Comparison of ENCODE assay signal across 8 mouse cellular contexts in genomic region chr6:138421191-138421613, GRCm38 (mm10).
DNase-seq lines count a peak whose midpoint lies in the region; ATAC-seq and TF ChIP-seq lines count a peak whose summit lies in the region.

No protein-coding gene starts in this region.

- 4% methylated on average over 14 of the region's 14 CpGs for WGBS in heart, embryonic 14.5 days
- WGBS in hindbrain, embryonic 12.5 days = 1% methylated on average over 14 of the region's 14 CpGs
- under 1% methylated on average over 14 of the region's 14 CpGs for WGBS in midbrain, embryonic 14.5 days

- no peaks in the 10 kb centered on the region for H3K36me3 ChIP-seq in heart, embryonic 14.5 days (ENCODE audit: control insufficient read depth, insufficient read depth, low read length)
- no peaks in the 10 kb centered on the region for H3K36me3 ChIP-seq in hindbrain, embryonic 12.5 days
- peaks cover 2% of the 10 kb centered on the region; the same call in 1 of the 2 replicates for H3K36me3 ChIP-seq in midbrain, embryonic 14.5 days (ENCODE audit: control insufficient read depth, insufficient read depth, low read length)

- H3K4me3 ChIP-seq in heart, embryonic 14.5 days (ENCODE audit: control insufficient read depth in 1 of 2, insufficient read depth in 1 of 2, low read depth in 1 of 2, low read length in 2 of 2) = peak overlapping the region; percentile 34 to 46
- peak overlapping the region; percentile 91 for H3K4me3 ChIP-seq in cortical plate, adult 2 months (ENCODE audit: insufficient read depth, low read length)
- H3K4me3 ChIP-seq in hindbrain, embryonic 12.5 days = peak overlapping the region; percentile 41
- peak overlapping the region; percentile 43 for H3K4me3 ChIP-seq in midbrain, embryonic 14.5 days (replicated peaks; ENCODE audit: low read depth, low read length)

- DNase-seq in heart, adult 9 months (ENCODE audit: low spot score in 2 of 2) = no peak
- DNase-seq in midbrain, embryonic 14.5 days = peak; percentile 75
- DNase-seq in thymus, postnatal 0 days (ENCODE audit: low spot score) = no peak
- DNase-seq in adrenal gland, adult 18-20 months (ENCODE audit: low spot score in 2 of 2) = no peak
- DNase-seq in adrenal gland, postnatal 4 days (ENCODE audit: low spot score in 2 of 2) = no peak

- TF ChIP-seq POLR2A in cortical plate, adult 2 months (IDR thresholded peaks at IDR 0.05; ENCODE audit: extremely low read depth, insufficient read depth, low read length) = no peak

- peak overlapping the region; percentile 76 for H3K4me2 ChIP-seq in heart, embryonic 14.5 days (ENCODE audit: low read length)
- peak overlapping the region; percentile 61 for H3K4me2 ChIP-seq in hindbrain, embryonic 12.5 days (replicated peaks)
- peak overlapping the region; percentile 58 for H3K4me2 ChIP-seq in midbrain, embryonic 14.5 days (ENCODE audit: low read length)

- no peaks in the 10 kb centered on the region for H3K9me3 ChIP-seq in heart, embryonic 14.5 days (ENCODE audit: control insufficient read depth, low read length)
- H3K9me3 ChIP-seq in hindbrain, embryonic 12.5 days (replicated peaks) = no peaks in the 10 kb centered on the region
- no peaks in the 10 kb centered on the region for H3K9me3 ChIP-seq in midbrain, embryonic 14.5 days (ENCODE audit: control insufficient read depth, low read length)

- peak overlapping the region; percentile 46; the same call in 1 of the 2 replicates for H3K9ac ChIP-seq in heart, embryonic 14.5 days (ENCODE audit: low read length)
- peak overlapping the region; percentile 58 for H3K9ac ChIP-seq in hindbrain, embryonic 12.5 days
- peak overlapping the region; percentile 55 for H3K9ac ChIP-seq in midbrain, embryonic 14.5 days (replicated peaks; ENCODE audit: low read length)

- ATAC-seq in heart, embryonic 14.5 days (ENCODE audit: insufficient number of reproducible peaks, insufficient read depth, low FRiP score, low read depth) = no peak
- ATAC-seq in hindbrain, embryonic 12.5 days (ENCODE audit: low FRiP score) = peak; percentile 51
- ATAC-seq in midbrain, embryonic 14.5 days (ENCODE audit: low FRiP score, low TSS enrichment) = peak; percentile 45

- no peak overlapping the region for H3K27ac ChIP-seq in heart, embryonic 14.5 days (replicated peaks in 1 of 2; ENCODE audit: control insufficient read depth in 1 of 2, insufficient read depth in 1 of 2, low read depth in 2 of 2, low read length in 2 of 2)
- peak overlapping the region; percentile 76; the same call in 1 of the 2 replicates for H3K27ac ChIP-seq in cortical plate, adult 2 months (ENCODE audit: insufficient read depth, low read length)
- peak overlapping the region; percentile 85 for H3K27ac ChIP-seq in hindbrain, embryonic 12.5 days
- H3K27ac ChIP-seq in midbrain, embryonic 14.5 days (replicated peaks; ENCODE audit: low read depth, low read length) = peak overlapping the region; percentile 75

- 0 out of 2 replicates have a peak, but pooled peaks cover 3% of the 10 kb centered on the region for H3K27me3 ChIP-seq in heart, embryonic 14.5 days (ENCODE audit: control insufficient read depth, insufficient read depth, low read length)
- H3K27me3 ChIP-seq in hindbrain, embryonic 12.5 days = no peaks in the 10 kb centered on the region; the same call in 1 of the 2 replicates
- no peaks in the 10 kb centered on the region for H3K27me3 ChIP-seq in midbrain, embryonic 14.5 days (ENCODE audit: control insufficient read depth, insufficient read depth, low read length)

- TF ChIP-seq CTCF in cortical plate, adult 2 months (IDR thresholded peaks at IDR 0.05; ENCODE audit: extremely low read depth, insufficient read depth, low read length) = no peak

- peaks cover 8 to 19% of the 10 kb centered on the region in 2 experiments; a peak in 3 of 4 replicates for H3K4me1 ChIP-seq in heart, embryonic 14.5 days (ENCODE audit: control insufficient read depth in 2 of 2, insufficient read depth in 2 of 2, low read length in 2 of 2)
- peaks cover 1% of the 10 kb centered on the region; the same call in 1 of the 2 replicates for H3K4me1 ChIP-seq in cortical plate, adult 2 months (ENCODE audit: control insufficient read depth, insufficient read depth, low read length)
- peaks cover 31% of the 10 kb centered on the region for H3K4me1 ChIP-seq in hindbrain, embryonic 12.5 days
- H3K4me1 ChIP-seq in midbrain, embryonic 14.5 days (ENCODE audit: control insufficient read depth, insufficient read depth, low read length) = peaks cover 13% of the 10 kb centered on the region; the same call in 1 of the 2 replicates

Comparison
In these comparisons a context has a peak if more than half of its experiments do, and no peak if none do; other contexts are left out.
1. H3K27ac ChIP-seq: peak in cortical plate, adult 2 months (single experiment), hindbrain, embryonic 12.5 days (single experiment) and midbrain, embryonic 14.5 days (single experiment); none in heart, embryonic 14.5 days (0 of 2).
2. H3K4me3 ChIP-seq: peak in every context shown above with its lines; median percentile 91 in cortical plate, adult 2 months; 43 in midbrain, embryonic 14.5 days; 41 in hindbrain, embryonic 12.5 days; 40 in heart, embryonic 14.5 days.
3. Peak in every context shown above with its lines, with median percentiles within 50 percentile points of each other: H3K4me2 ChIP-seq and H3K9ac ChIP-seq.